Mouse (Mus musculus): ENCODE data around the gene Cct4. TPM values are rescaled to one million over a fixed set of nuclear protein-coding genes. Genes with fewer than 3 reads are reported as not detected.

The Cct4 gene
- polyA plus RNA-seq, 1 experiment: 206 TPM

DNA sequence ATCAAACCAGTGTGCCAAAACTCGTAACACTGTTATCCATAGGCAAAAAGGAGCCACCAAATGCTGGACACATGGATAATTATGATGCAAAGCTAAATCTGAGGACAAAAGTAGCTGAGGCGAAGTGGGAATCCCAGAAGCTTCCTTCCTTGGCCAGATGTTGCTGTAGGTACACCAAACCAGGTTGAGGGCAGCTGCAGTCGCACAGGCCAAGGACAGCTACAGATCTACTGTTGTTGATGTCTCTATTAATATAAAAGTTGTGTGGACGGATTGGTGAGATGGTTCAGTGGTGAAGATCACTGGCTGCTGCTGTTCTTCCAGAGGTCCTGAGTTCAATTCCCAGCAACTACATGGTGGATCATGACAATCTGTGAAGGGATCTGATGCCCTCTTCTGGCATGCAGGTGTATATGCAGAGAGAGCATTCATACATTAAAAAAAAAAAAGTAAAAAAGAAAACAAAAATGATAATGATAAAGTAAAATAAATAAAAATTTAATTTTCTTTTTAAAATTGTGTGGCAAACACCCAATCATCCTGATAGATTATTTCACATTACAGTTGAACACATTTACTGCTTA lies 32.4 kb upstream of the Cct4 start:
- DNase-seq: peak; percentile 36
- 94% methylated on average over 4 of the region's 4 CpGs for WGBS
- H3K36me3 ChIP-seq (ENCODE audit: control insufficient read depth, insufficient read depth, low read length): no peaks in the 10 kb centered on the region; the same call in 1 of the 2 replicates
- H3K4me3 ChIP-seq (ENCODE audit: control insufficient read depth, insufficient read depth, low read length): no peak overlapping the region
- H3K4me1 ChIP-seq (replicated peaks; ENCODE audit: control insufficient read depth, insufficient read depth, low read length): no peaks in the 10 kb centered on the region
- no peak overlapping the region for H3K27ac ChIP-seq (ENCODE audit: control insufficient read depth, insufficient read depth, low read length)
- no peak for TF ChIP-seq CTCF (IDR thresholded peaks at IDR 0.05; ENCODE audit: borderline replicate concordance, control insufficient read depth, extremely low read depth, insufficient read depth, low read length, poor library complexity)
- no peak for TF ChIP-seq POLR2A (IDR thresholded peaks at IDR 0.05; ENCODE audit: control insufficient read depth, extremely low read depth, insufficient read depth, low read length, poor library complexity)
- H3K27me3 ChIP-seq (ENCODE audit: control insufficient read depth, insufficient read depth, low read length): no peaks in the 10 kb centered on the region

DNA sequence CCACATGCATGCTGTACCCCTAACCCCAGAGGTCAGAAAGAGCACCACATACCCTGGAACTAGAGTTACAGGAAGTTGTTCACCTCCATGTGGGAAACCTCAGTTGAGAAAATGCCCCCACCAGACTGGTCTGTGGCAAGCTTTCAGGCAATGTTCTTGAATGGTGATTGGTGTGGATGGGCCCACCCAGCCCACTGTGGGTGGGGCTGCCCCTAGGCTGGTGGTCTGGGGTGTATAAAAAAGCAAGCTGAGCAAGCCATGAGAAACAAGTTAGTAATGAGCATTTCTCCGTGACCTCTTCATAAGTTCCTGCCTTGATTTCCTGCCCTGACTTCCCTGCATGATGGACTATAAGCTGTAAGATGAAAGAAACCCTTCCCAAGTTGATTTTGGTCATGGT lies 28.2 kb upstream of the Cct4 start:
- no peaks in the 10 kb centered on the region for H3K27me3 ChIP-seq (ENCODE audit: control insufficient read depth, insufficient read depth, low read length)
- H3K27ac ChIP-seq (ENCODE audit: control insufficient read depth, insufficient read depth, low read length): no peak overlapping the region
- H3K4me3 ChIP-seq (ENCODE audit: control insufficient read depth, insufficient read depth, low read length): no peak overlapping the region
- no peaks in the 10 kb centered on the region for H3K4me1 ChIP-seq (replicated peaks; ENCODE audit: control insufficient read depth, insufficient read depth, low read length)
- TF ChIP-seq POLR2A (IDR thresholded peaks at IDR 0.05; ENCODE audit: control insufficient read depth, extremely low read depth, insufficient read depth, low read length, poor library complexity): no peak
- TF ChIP-seq CTCF (IDR thresholded peaks at IDR 0.05; ENCODE audit: borderline replicate concordance, control insufficient read depth, extremely low read depth, insufficient read depth, low read length, poor library complexity): no peak
- no peaks in the 10 kb centered on the region for H3K36me3 ChIP-seq (ENCODE audit: control insufficient read depth, insufficient read depth, low read length)
- 95% methylated on average over 1 of the region's 1 CpGs for WGBS
- DNase-seq: no peak

DNA sequence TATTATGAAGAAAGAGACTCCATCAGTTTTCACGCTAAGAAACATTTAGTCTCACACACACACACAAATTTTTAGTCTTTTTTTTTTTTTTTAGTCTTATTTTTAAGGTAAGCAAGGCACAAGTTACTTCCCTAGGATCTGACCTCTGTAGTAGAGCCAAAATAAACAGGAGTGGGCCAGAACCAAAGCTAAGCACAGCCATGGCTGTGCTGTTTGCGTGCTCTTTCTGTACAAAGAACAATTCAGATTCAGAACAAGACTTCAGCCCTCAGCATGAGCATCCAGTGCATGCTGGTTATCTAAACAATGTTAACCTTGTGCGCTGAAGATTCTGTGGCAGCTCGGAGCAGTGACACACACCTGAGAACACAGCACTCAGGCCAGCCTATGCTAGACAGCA lies 25.9 kb upstream of the Cct4 start:
- Histone ChIP-seq H3K4me3 (ENCODE audit: control insufficient read depth, insufficient read depth, low read length) (no peak overlapping the region), H3K36me3 (ENCODE audit: control insufficient read depth, insufficient read depth, low read length) (no peaks in the 10 kb centered on the region), H3K27me3 (ENCODE audit: control insufficient read depth, insufficient read depth, low read length) (no peaks in the 10 kb centered on the region), H3K27ac (ENCODE audit: control insufficient read depth, insufficient read depth, low read length) (no peak overlapping the region), H3K4me1 (replicated peaks; ENCODE audit: control insufficient read depth, insufficient read depth, low read length) (no peaks in the 10 kb centered on the region)
- 95% methylated on average over 4 of the region's 4 CpGs for WGBS
- no peak for DNase-seq
- no peak for TF ChIP-seq CTCF (IDR thresholded peaks at IDR 0.05; ENCODE audit: borderline replicate concordance, control insufficient read depth, extremely low read depth, insufficient read depth, low read length, poor library complexity)
- no peak for TF ChIP-seq POLR2A (IDR thresholded peaks at IDR 0.05; ENCODE audit: control insufficient read depth, extremely low read depth, insufficient read depth, low read length, poor library complexity)

DNA sequence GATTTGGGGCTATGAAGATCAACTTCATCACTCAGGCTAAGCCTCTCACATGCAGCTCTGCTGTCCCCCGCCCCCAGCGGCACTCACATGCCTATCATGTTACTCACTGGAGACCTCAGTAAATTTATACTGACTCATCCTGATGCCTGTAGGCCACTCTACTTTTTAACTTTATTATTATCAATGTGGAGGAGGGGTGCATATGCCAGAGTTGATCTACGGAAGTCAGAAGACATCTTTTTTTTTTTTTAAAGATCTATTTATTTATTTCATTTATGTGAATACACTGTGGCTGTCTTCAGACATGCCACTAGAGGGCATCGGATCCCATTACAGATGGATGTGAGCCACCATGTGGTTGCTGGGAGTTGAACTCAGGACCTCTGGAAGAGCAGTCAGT lies 24.8 kb upstream of the Cct4 start:
- H3K4me1 ChIP-seq (replicated peaks; ENCODE audit: control insufficient read depth, insufficient read depth, low read length): no peaks in the 10 kb centered on the region
- WGBS: 91% methylated on average over 4 of the region's 4 CpGs
- peak; percentile 32 for DNase-seq

DNA sequence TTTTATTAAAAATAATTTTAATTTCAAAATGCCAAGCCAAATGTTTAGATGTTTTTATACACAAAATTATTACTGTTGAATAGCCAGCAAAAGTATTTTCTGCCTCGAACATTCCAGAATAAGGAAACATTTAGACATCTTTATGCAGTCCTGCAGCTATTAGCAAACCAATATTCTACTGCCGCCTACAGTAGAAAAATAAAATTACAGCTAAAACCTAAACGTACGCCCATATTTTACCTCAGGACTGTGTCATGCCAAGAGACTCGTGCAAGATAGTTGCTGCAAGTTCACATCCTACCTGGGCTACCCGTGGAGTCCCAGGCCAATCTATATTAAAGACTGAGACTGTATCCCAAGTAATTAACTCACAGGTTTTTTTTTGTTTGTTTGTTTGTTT lies 20.8 kb upstream of the Cct4 start:
- no peaks in the 10 kb centered on the region for H3K36me3 ChIP-seq (ENCODE audit: control insufficient read depth, insufficient read depth, low read length)
- peak; percentile 14 for DNase-seq
- H3K4me3 ChIP-seq (ENCODE audit: control insufficient read depth, insufficient read depth, low read length): no peak overlapping the region
- TF ChIP-seq CTCF (IDR thresholded peaks at IDR 0.05; ENCODE audit: borderline replicate concordance, control insufficient read depth, extremely low read depth, insufficient read depth, low read length, poor library complexity) (no peak), POLR2A (IDR thresholded peaks at IDR 0.05; ENCODE audit: control insufficient read depth, extremely low read depth, insufficient read depth, low read length, poor library complexity) (no peak)
- H3K27ac ChIP-seq (ENCODE audit: control insufficient read depth, insufficient read depth, low read length): no peak overlapping the region
- peaks cover 13% of the 10 kb centered on the region for H3K4me1 ChIP-seq (replicated peaks; ENCODE audit: control insufficient read depth, insufficient read depth, low read length)
- 17% methylated on average over 6 of the region's 6 CpGs for WGBS
- no peaks in the 10 kb centered on the region for H3K27me3 ChIP-seq (ENCODE audit: control insufficient read depth, insufficient read depth, low read length)

More for the DNA sequence above, 24.8 kb upstream of the Cct4 start:
- TF ChIP-seq POLR2A (IDR thresholded peaks at IDR 0.05; ENCODE audit: control insufficient read depth, extremely low read depth, insufficient read depth, low read length, poor library complexity) (no peak), CTCF (IDR thresholded peaks at IDR 0.05; ENCODE audit: borderline replicate concordance, control insufficient read depth, extremely low read depth, insufficient read depth, low read length, poor library complexity) (no peak)
- Histone ChIP-seq H3K36me3 (ENCODE audit: control insufficient read depth, insufficient read depth, low read length) (no peaks in the 10 kb centered on the region), H3K4me3 (ENCODE audit: control insufficient read depth, insufficient read depth, low read length) (no peak overlapping the region), H3K27ac (ENCODE audit: control insufficient read depth, insufficient read depth, low read length) (no peak overlapping the region), H3K27me3 (ENCODE audit: control insufficient read depth, insufficient read depth, low read length) (no peaks in the 10 kb centered on the region)

DNA sequence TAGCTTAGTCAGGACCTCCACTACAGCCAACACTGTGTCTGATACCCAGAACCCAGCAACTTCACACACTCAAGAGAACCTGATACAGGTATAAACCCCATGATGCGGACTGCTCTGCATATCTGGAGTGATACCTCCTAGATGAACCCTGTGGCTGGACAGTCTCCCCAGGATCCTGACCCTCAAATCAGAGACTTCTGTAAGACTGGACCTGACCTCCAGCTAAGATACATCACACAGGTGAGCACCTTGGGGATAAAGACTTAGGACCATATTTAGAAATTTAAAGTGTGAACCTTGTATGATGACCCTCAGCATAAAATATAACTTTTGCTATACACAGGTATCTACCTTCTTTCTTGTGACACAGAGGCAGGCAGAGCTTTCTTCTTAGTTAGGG lies 19.8 kb upstream of the Cct4 start:
- Histone ChIP-seq H3K4me1 (replicated peaks; ENCODE audit: control insufficient read depth, insufficient read depth, low read length) (peaks cover 15% of the 10 kb centered on the region), H3K27me3 (ENCODE audit: control insufficient read depth, insufficient read depth, low read length) (no peaks in the 10 kb centered on the region), H3K4me3 (ENCODE audit: control insufficient read depth, insufficient read depth, low read length) (no peak overlapping the region), H3K36me3 (ENCODE audit: control insufficient read depth, insufficient read depth, low read length) (no peaks in the 10 kb centered on the region), H3K27ac (ENCODE audit: control insufficient read depth, insufficient read depth, low read length) (no peak overlapping the region)
- no peak for DNase-seq
- TF ChIP-seq POLR2A (IDR thresholded peaks at IDR 0.05; ENCODE audit: control insufficient read depth, extremely low read depth, insufficient read depth, low read length, poor library complexity) (no peak), CTCF (IDR thresholded peaks at IDR 0.05; ENCODE audit: borderline replicate concordance, control insufficient read depth, extremely low read depth, insufficient read depth, low read length, poor library complexity) (no peak)
- 100% methylated on average over 1 of the region's 1 CpGs for WGBS
